Mouse (Mus musculus) midbrain, embryonic 12.5 days (tissue): ENCODE data around the gene Nup214. TPM values are rescaled to one million over a fixed set of nuclear protein-coding genes. Genes with fewer than 3 reads are reported as not detected.

Experiments used
- ATAC-seq: fragments of 200-750 bp; cut with Nextera tagmentation; 2 replicates; pipeline ENCODE4 v1.8.0; 2017; ENCODE audit warnings: low read depth, moderate TSS enrichment, moderate library complexity; ENCODE audit not compliant: low FRiP score
- H3K27ac ChIP-seq: fragments of 300-500 bp; sonication (generic); replicated peaks from 2 replicates; pipeline ENCODE4 v1.5.1; 2016; ENCODE audit warnings: mild to moderate bottlenecking
- H3K27me3 ChIP-seq: fragments of 300-500 bp; sonication (generic); 2 replicates; pipeline ENCODE4 v1.6.1; 2016; ENCODE audit warnings: mild to moderate bottlenecking
- H3K36me3 ChIP-seq: fragments of 300-500 bp; sonication (generic); 2 replicates; pipeline ENCODE4 v1.6.1; 2016
- H3K4me1 ChIP-seq: fragments of 300-500 bp; sonication (generic); 2 replicates; pipeline ENCODE4 v1.6.1; 2016
- H3K4me2 ChIP-seq: fragments of 300-500 bp; sonication (generic); replicated peaks from 2 replicates; pipeline ENCODE4 v1.6.1; 2016; ENCODE audit warnings: mild to moderate bottlenecking, moderate library complexity
- H3K4me3 ChIP-seq: fragments of 300-500 bp; sonication (generic); 2 replicates; pipeline ENCODE4 v1.5.1; 2016; ENCODE audit warnings: mild to moderate bottlenecking
- H3K9ac ChIP-seq: fragments of 300-500 bp; sonication (generic); replicated peaks from 2 replicates; pipeline ENCODE4 v1.6.1; 2016; ENCODE audit warnings: mild to moderate bottlenecking, moderate library complexity
- H3K9me3 ChIP-seq: fragments of 300-500 bp; sonication (generic); 2 replicates; pipeline ENCODE4 v1.6.1; 2016; ENCODE audit warnings: mild to moderate bottlenecking
- WGBS: fragments of 180-500 bp; shearing (Covaris S2); methylation state at CpG from one replicate; pipeline ENCODE4 v1.1.7; 2016; 5-methylcytosine and 5-hydroxymethylcytosine counted together
- polyA plus RNA-seq: library from polyadenylated mRNA; unstranded; fragments of >200 nt; fragmentation: Nextera tagmentation; extraction: Ambion mirVana; gene quantifications from 2 replicates; pipeline ENCODE4 v1.2.1, GENCODE M21; 2016

Nup214 gene
- polyA plus RNA-seq, 1 experiment from 2014 or later: 88.7 TPM

- peaks cover 61% of the 10 kb centered on the region for H3K36me3 ChIP-seq
- no peak for ATAC-seq
- no peak overlapping the region for H3K4me2 ChIP-seq
- H3K27ac ChIP-seq: no peak overlapping the region
- no peak overlapping the region for H3K4me3 ChIP-seq
- no peak overlapping the region for H3K9ac ChIP-seq
- 90% methylated on average over 8 of the region's 8 CpGs for WGBS
- H3K27me3 ChIP-seq: peaks cover 27% of the 10 kb centered on the region
- no peaks in the 10 kb centered on the region for H3K9me3 ChIP-seq
- peaks cover 5% of the 10 kb centered on the region; the same call in 1 of the 2 replicates for H3K4me1 ChIP-seq
Observed at GRCm38 (mm10) chr2:32051791-32052190, 77.6 kb downstream of the Nup214 start.

GRCm38 (mm10) chr2:32052418-32052817 lies 78.2 kb downstream of the Nup214 start:
- Histone ChIP-seq H3K9ac (no peak overlapping the region), H3K36me3 (peaks cover 55% of the 10 kb centered on the region), H3K4me1 (peaks cover 5% of the 10 kb centered on the region; the same call in 1 of the 2 replicates), H3K27me3 (peaks cover 34% of the 10 kb centered on the region), H3K4me2 (no peak overlapping the region), H3K27ac (no peak overlapping the region), H3K4me3 (no peak overlapping the region), H3K9me3 (no peaks in the 10 kb centered on the region)
- WGBS: 93% methylated on average over 7 of the region's 7 CpGs
- ATAC-seq: no peak

GRCm38 (mm10) chr2:32055357-32055965 lies 81.2 kb downstream of the Nup214 start:
- H3K4me3 ChIP-seq: no peak overlapping the region
- peaks cover 61% of the 10 kb centered on the region for H3K27me3 ChIP-seq
- H3K27ac ChIP-seq: no peak overlapping the region
- H3K9me3 ChIP-seq: no peaks in the 10 kb centered on the region
- peaks cover 5% of the 10 kb centered on the region; the same call in 1 of the 2 replicates for H3K4me1 ChIP-seq
- WGBS: 36% methylated on average over 7 of the region's 7 CpGs
- H3K9ac ChIP-seq: no peak overlapping the region
- peaks cover 26% of the 10 kb centered on the region for H3K36me3 ChIP-seq
- no peak overlapping the region for H3K4me2 ChIP-seq
- no peak for ATAC-seq

- 91% methylated on average over 10 of the region's 10 CpGs for WGBS
- Histone ChIP-seq H3K36me3 (peaks cover 16% of the 10 kb centered on the region), H3K27me3 (peaks cover 65% of the 10 kb centered on the region)
Observed at GRCm38 (mm10) chr2:32056524-32056923, 82.3 kb downstream of the Nup214 start.

GRCm38 (mm10) chr2:32057360-32057759 lies 83.1 kb downstream of the Nup214 start:
- H3K4me3 ChIP-seq: no peak overlapping the region
- no peak overlapping the region for H3K9ac ChIP-seq
- no peak overlapping the region for H3K27ac ChIP-seq
- H3K36me3 ChIP-seq: peaks cover 8% of the 10 kb centered on the region
- no peak for ATAC-seq
- peaks cover 5% of the 10 kb centered on the region; the same call in 1 of the 2 replicates for H3K4me1 ChIP-seq
- peaks cover 57% of the 10 kb centered on the region for H3K27me3 ChIP-seq
- H3K9me3 ChIP-seq: no peaks in the 10 kb centered on the region
- WGBS: 93% methylated on average over 2 of the region's 2 CpGs
- no peak overlapping the region for H3K4me2 ChIP-seq

More at GRCm38 (mm10) chr2:32056524-32056923, 82.3 kb downstream of the Nup214 start:
- H3K4me1 ChIP-seq: peaks cover 5% of the 10 kb centered on the region; the same call in 1 of the 2 replicates
- H3K9ac ChIP-seq: no peak overlapping the region
- no peak overlapping the region for H3K27ac ChIP-seq
- no peak for ATAC-seq
- no peak overlapping the region for H3K4me3 ChIP-seq
- no peak overlapping the region for H3K4me2 ChIP-seq
- no peaks in the 10 kb centered on the region for H3K9me3 ChIP-seq

- WGBS: 87% methylated on average over 4 of the region's 4 CpGs
- ATAC-seq: no peak
- no peak overlapping the region for H3K4me2 ChIP-seq
- peaks cover 56% of the 10 kb centered on the region for H3K27me3 ChIP-seq
- peaks cover 4% of the 10 kb centered on the region; the same call in 1 of the 2 replicates for H3K36me3 ChIP-seq
- peaks cover 5% of the 10 kb centered on the region; the same call in 1 of the 2 replicates for H3K4me1 ChIP-seq
- H3K27ac ChIP-seq: no peak overlapping the region
- no peak overlapping the region for H3K9ac ChIP-seq
- H3K9me3 ChIP-seq: no peaks in the 10 kb centered on the region
- H3K4me3 ChIP-seq: no peak overlapping the region
Observed at GRCm38 (mm10) chr2:32057794-32058193, 83.6 kb downstream of the Nup214 start.

- WGBS: 75% methylated on average over 9 of the region's 9 CpGs
- Histone ChIP-seq H3K4me1 (peaks cover 5% of the 10 kb centered on the region; the same call in 1 of the 2 replicates), H3K9me3 (no peaks in the 10 kb centered on the region), H3K27me3 (peaks cover 57% of the 10 kb centered on the region), H3K36me3 (peaks cover 4% of the 10 kb centered on the region; the same call in 1 of the 2 replicates), H3K4me2 (no peak overlapping the region), H3K27ac (no peak overlapping the region), H3K4me3 (no peak overlapping the region), H3K9ac (no peak overlapping the region)
- no peak for ATAC-seq
Observed at GRCm38 (mm10) chr2:32058241-32058640, 84.0 kb downstream of the Nup214 start.

- Histone ChIP-seq H3K27ac (no peak overlapping the region), H3K9ac (no peak overlapping the region), H3K9me3 (no peaks in the 10 kb centered on the region), H3K4me1 (peaks cover 5% of the 10 kb centered on the region; the same call in 1 of the 2 replicates), H3K27me3 (peaks cover 53% of the 10 kb centered on the region), H3K4me3 (no peak overlapping the region), H3K36me3 (no peaks in the 10 kb centered on the region), H3K4me2 (no peak overlapping the region)
- ATAC-seq: no peak
- 43% methylated on average over 5 of the region's 5 CpGs for WGBS
Observed at GRCm38 (mm10) chr2:32058716-32059115, 84.5 kb downstream of the Nup214 start.

- no peak overlapping the region for H3K4me3 ChIP-seq
- ATAC-seq: no peak
- H3K27ac ChIP-seq: no peak overlapping the region
- peaks cover 50% of the 10 kb centered on the region for H3K27me3 ChIP-seq
- H3K9me3 ChIP-seq: no peaks in the 10 kb centered on the region
- H3K36me3 ChIP-seq: no peaks in the 10 kb centered on the region
- WGBS: 81% methylated on average over 6 of the region's 6 CpGs
- no peak overlapping the region for H3K4me2 ChIP-seq
- no peak overlapping the region for H3K9ac ChIP-seq
- peaks cover 5% of the 10 kb centered on the region; the same call in 1 of the 2 replicates for H3K4me1 ChIP-seq
Observed at GRCm38 (mm10) chr2:32059613-32060012, 85.4 kb downstream of the Nup214 start.

- no peak overlapping the region for H3K4me3 ChIP-seq
- H3K4me2 ChIP-seq: no peak overlapping the region
- H3K36me3 ChIP-seq: no peaks in the 10 kb centered on the region
- ATAC-seq: no peak
- no peaks in the 10 kb centered on the region for H3K9me3 ChIP-seq
- H3K4me1 ChIP-seq: 0 out of 2 replicates have a peak, but pooled peaks cover under 1% of the 10 kb centered on the region
- no peak overlapping the region for H3K27ac ChIP-seq
- 71% methylated on average over 6 of the region's 6 CpGs for WGBS
- peaks cover 47% of the 10 kb centered on the region for H3K27me3 ChIP-seq
- no peak overlapping the region for H3K9ac ChIP-seq
Observed at GRCm38 (mm10) chr2:32060228-32060805, 86.1 kb downstream of the Nup214 start.

GRCm38 (mm10) chr2:32061189-32061588 lies 87.0 kb downstream of the Nup214 start:
- no peak overlapping the region for H3K4me3 ChIP-seq
- no peaks in the 10 kb centered on the region for H3K9me3 ChIP-seq
- H3K27me3 ChIP-seq: peaks cover 47% of the 10 kb centered on the region
- no peaks in the 10 kb centered on the region for H3K36me3 ChIP-seq
- ATAC-seq: no peak
- no peak overlapping the region for H3K27ac ChIP-seq
- WGBS: 68% methylated on average over 2 of the region's 2 CpGs
- H3K4me1 ChIP-seq: no peaks in the 10 kb centered on the region
- H3K9ac ChIP-seq: no peak overlapping the region
- no peak overlapping the region for H3K4me2 ChIP-seq

GRCm38 (mm10) chr2:32061722-32062505 lies 87.7 kb downstream of the Nup214 start:
- Histone ChIP-seq H3K4me1 (no peaks in the 10 kb centered on the region), H3K27ac (no peak overlapping the region), H3K4me3 (no peak overlapping the region), H3K9me3 (no peaks in the 10 kb centered on the region), H3K27me3 (peaks cover 41% of the 10 kb centered on the region), H3K36me3 (no peaks in the 10 kb centered on the region), H3K9ac (no peak overlapping the region), H3K4me2 (no peak overlapping the region)
- no peak for ATAC-seq
- 76% methylated on average over 12 of the region's 12 CpGs for WGBS
